Mouse (Mus musculus): ENCODE data around the gene Slc6a1. TPM values are rescaled to one million over a fixed set of nuclear protein-coding genes. Genes with fewer than 3 reads are reported as not detected.

The Slc6a1 gene
- polyA plus RNA-seq, 1 experiment, result 0.27 TPM

DNA sequence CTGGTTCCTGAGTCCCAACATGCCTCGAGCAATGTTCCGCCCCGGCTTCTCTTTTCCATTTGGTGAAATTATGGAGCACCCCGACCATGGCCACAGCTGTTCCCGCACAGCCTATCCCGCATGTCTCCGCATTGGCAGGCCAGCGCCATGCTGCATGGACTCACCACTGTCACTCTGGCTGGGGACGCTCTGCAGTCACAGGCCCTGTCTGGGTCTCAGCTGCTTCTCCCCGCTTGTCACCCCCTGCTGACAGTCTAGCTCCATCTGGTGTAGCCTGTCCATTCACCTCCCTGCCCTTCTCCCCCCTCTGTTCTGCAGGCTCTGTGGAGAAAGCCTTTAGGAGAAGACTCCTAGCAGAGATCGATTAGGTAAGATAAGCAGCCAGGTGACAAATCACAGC, 18.3 kb downstream of the Slc6a1 start:
- Histone ChIP-seq H3K27ac (ENCODE audit: control insufficient read depth, insufficient read depth, low read depth, low read length) (no peak overlapping the region), H3K4me3 (ENCODE audit: control insufficient read depth, low read depth, low read length) (no peak overlapping the region), H3K27me3 (ENCODE audit: control insufficient read depth, insufficient read depth, low read length) (no peaks in the 10 kb centered on the region), H3K36me3 (ENCODE audit: control insufficient read depth, insufficient read depth, low read length) (no peaks in the 10 kb centered on the region), H3K4me1 (ENCODE audit: control insufficient read depth, insufficient read depth, low read length) (no peaks in the 10 kb centered on the region)
- TF ChIP-seq CTCF (IDR thresholded peaks at IDR 0.05; ENCODE audit: control insufficient read depth, insufficient read depth, insufficient replicate concordance, low read depth, low read length) (no peak), POLR2A (IDR thresholded peaks at IDR 0.05; ENCODE audit: control insufficient read depth, low read depth, low read length) (no peak)

DNA sequence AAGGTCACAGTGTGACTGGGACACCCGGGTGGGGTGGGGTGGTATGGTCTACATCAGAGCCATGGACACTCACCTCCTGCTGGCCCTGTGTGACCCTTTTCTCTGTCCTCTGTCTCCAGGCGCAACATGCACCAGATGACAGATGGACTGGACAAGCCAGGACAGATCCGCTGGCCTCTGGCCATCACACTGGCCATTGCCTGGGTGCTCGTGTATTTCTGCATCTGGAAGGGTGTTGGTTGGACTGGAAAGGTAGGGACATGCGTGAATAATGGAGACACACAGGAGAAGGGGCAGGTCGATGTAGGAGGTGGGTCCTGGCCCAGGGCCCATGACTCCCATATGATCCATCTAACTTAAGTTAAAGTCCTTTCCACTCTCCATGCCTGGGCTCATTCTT, 22.2 kb downstream of the Slc6a1 start:
- Histone ChIP-seq H3K4me3 (ENCODE audit: control insufficient read depth, low read depth, low read length) (no peak overlapping the region), H3K27me3 (ENCODE audit: control insufficient read depth, insufficient read depth, low read length) (no peaks in the 10 kb centered on the region), H3K27ac (ENCODE audit: control insufficient read depth, insufficient read depth, low read depth, low read length) (no peak overlapping the region), H3K36me3 (ENCODE audit: control insufficient read depth, insufficient read depth, low read length) (no peaks in the 10 kb centered on the region), H3K4me1 (ENCODE audit: control insufficient read depth, insufficient read depth, low read length) (peaks cover 7% of the 10 kb centered on the region)
- TF ChIP-seq POLR2A (IDR thresholded peaks at IDR 0.05; ENCODE audit: control insufficient read depth, low read depth, low read length), result no peak
- TF ChIP-seq CTCF (IDR thresholded peaks at IDR 0.05; ENCODE audit: control insufficient read depth, insufficient read depth, insufficient replicate concordance, low read depth, low read length), result no peak

DNA sequence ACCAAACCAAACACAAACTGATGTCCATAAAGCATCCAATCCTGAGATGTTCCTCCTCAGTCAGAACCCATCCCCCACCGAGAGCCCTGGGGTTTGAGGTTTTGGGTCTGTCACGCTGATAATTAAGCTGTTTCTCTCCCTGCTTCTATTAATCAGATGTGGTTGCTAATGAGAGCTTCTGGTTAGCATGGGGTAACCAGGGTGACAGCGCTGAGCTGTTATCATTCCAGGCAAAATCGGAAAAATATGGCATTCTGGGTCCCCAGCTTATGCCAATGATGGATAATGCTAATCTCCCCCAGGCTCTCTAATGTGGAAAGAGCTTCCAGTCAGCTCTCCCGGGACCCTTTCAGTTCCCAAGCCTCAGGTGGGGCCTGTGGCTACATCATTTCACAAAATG, 38.1 kb downstream of the Slc6a1 start:
- Histone ChIP-seq H3K36me3 (ENCODE audit: control insufficient read depth, insufficient read depth, low read length) (no peaks in the 10 kb centered on the region), H3K27me3 (ENCODE audit: control insufficient read depth, insufficient read depth, low read length) (no peaks in the 10 kb centered on the region), H3K4me1 (ENCODE audit: control insufficient read depth, insufficient read depth, low read length) (peaks cover 3% of the 10 kb centered on the region; the same call in 1 of the 2 replicates), H3K4me3 (ENCODE audit: control insufficient read depth, low read depth, low read length) (no peak overlapping the region), H3K27ac (ENCODE audit: control insufficient read depth, insufficient read depth, low read depth, low read length) (no peak overlapping the region)
- TF ChIP-seq CTCF (IDR thresholded peaks at IDR 0.05; ENCODE audit: control insufficient read depth, insufficient read depth, insufficient replicate concordance, low read depth, low read length) (no peak), POLR2A (IDR thresholded peaks at IDR 0.05; ENCODE audit: control insufficient read depth, low read depth, low read length) (no peak)

DNA sequence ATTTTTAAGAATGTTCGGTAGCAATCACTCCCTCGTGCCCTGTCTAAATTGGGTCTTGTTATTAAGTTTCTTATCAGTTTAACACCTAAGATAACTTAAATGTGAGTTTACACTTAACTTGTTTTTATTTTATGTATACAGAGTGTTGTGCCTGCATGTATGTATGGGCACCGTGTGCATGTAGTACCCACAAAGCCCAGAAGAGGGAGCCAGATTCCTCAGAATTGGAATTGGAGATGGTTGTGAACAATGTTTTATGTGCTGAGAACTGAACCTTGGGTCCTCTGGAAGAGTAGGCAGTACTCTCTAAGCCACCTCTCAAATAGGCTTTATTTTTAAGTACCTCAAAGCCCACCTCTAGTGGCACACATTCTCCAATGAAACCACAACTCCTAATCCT, 38.7 kb downstream of the Slc6a1 start:
- Histone ChIP-seq H3K36me3 (ENCODE audit: control insufficient read depth, insufficient read depth, low read length) (no peaks in the 10 kb centered on the region), H3K4me1 (ENCODE audit: control insufficient read depth, insufficient read depth, low read length) (peaks cover 3% of the 10 kb centered on the region; the same call in 1 of the 2 replicates), H3K4me3 (ENCODE audit: control insufficient read depth, low read depth, low read length) (no peak overlapping the region), H3K27me3 (ENCODE audit: control insufficient read depth, insufficient read depth, low read length) (no peaks in the 10 kb centered on the region), H3K27ac (ENCODE audit: control insufficient read depth, insufficient read depth, low read depth, low read length) (no peak overlapping the region)
- TF ChIP-seq POLR2A (IDR thresholded peaks at IDR 0.05; ENCODE audit: control insufficient read depth, low read depth, low read length) (no peak), CTCF (IDR thresholded peaks at IDR 0.05; ENCODE audit: control insufficient read depth, insufficient read depth, insufficient replicate concordance, low read depth, low read length) (no peak)

DNA sequence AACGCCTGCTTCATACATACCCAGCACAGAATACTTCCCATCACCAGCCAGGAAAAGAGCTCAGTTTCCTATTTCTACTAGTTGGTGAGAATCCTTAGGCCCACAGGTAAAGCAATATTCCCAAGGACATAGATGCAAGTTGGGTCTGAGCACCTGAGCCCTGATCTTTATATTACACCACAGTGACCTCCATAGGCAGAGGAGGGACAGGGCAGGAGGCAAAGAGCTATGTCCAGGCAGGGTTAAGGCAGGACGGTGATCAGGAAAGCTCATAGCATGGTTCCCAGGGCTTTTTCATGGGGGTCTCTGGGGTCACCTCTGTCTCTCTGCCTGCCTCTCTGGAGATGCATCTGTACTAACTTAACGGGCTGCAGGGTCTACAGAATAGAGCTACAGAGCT, 40.5 kb downstream of the Slc6a1 start:
- no peaks in the 10 kb centered on the region for H3K36me3 ChIP-seq (ENCODE audit: control insufficient read depth, insufficient read depth, low read length)
- H3K4me1 ChIP-seq (ENCODE audit: control insufficient read depth, insufficient read depth, low read length), result peaks cover 3% of the 10 kb centered on the region; the same call in 1 of the 2 replicates
- H3K27ac ChIP-seq (ENCODE audit: control insufficient read depth, insufficient read depth, low read depth, low read length), result no peak overlapping the region
- no peaks in the 10 kb centered on the region for H3K27me3 ChIP-seq (ENCODE audit: control insufficient read depth, insufficient read depth, low read length)
- H3K4me3 ChIP-seq (ENCODE audit: control insufficient read depth, low read depth, low read length), result no peak overlapping the region
- no peak for TF ChIP-seq POLR2A (IDR thresholded peaks at IDR 0.05; ENCODE audit: control insufficient read depth, low read depth, low read length)
- no peak for TF ChIP-seq CTCF (IDR thresholded peaks at IDR 0.05; ENCODE audit: control insufficient read depth, insufficient read depth, insufficient replicate concordance, low read depth, low read length)

DNA sequence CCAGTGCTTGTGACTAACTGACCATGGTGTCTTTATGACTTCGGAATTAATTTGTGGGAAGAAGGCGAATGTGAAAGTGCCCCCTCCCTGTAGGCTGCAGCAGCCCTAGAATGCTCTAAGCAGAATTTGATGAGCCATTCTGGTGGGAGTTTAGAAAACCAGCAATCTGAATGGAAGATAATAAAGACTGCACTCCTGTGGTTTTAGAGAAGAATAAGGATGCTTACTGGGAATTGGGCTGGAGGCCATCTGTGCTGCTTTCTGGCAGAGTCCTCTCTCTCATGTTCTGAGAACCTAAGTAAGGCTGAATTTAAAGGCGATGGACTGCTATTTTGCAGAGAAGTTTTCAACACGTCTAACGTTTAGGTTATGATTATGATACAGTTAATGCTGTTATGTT, 42.4 kb downstream of the Slc6a1 start:
- H3K27ac ChIP-seq (ENCODE audit: control insufficient read depth, insufficient read depth, low read depth, low read length), result no peak overlapping the region
- H3K4me1 ChIP-seq (ENCODE audit: control insufficient read depth, insufficient read depth, low read length), result no peaks in the 10 kb centered on the region
- H3K36me3 ChIP-seq (ENCODE audit: control insufficient read depth, insufficient read depth, low read length), result no peaks in the 10 kb centered on the region
- H3K27me3 ChIP-seq (ENCODE audit: control insufficient read depth, insufficient read depth, low read length), result no peaks in the 10 kb centered on the region
- TF ChIP-seq POLR2A (IDR thresholded peaks at IDR 0.05; ENCODE audit: control insufficient read depth, low read depth, low read length) (no peak), CTCF (IDR thresholded peaks at IDR 0.05; ENCODE audit: control insufficient read depth, insufficient read depth, insufficient replicate concordance, low read depth, low read length) (no peak)
- no peak overlapping the region for H3K4me3 ChIP-seq (ENCODE audit: control insufficient read depth, low read depth, low read length)

DNA sequence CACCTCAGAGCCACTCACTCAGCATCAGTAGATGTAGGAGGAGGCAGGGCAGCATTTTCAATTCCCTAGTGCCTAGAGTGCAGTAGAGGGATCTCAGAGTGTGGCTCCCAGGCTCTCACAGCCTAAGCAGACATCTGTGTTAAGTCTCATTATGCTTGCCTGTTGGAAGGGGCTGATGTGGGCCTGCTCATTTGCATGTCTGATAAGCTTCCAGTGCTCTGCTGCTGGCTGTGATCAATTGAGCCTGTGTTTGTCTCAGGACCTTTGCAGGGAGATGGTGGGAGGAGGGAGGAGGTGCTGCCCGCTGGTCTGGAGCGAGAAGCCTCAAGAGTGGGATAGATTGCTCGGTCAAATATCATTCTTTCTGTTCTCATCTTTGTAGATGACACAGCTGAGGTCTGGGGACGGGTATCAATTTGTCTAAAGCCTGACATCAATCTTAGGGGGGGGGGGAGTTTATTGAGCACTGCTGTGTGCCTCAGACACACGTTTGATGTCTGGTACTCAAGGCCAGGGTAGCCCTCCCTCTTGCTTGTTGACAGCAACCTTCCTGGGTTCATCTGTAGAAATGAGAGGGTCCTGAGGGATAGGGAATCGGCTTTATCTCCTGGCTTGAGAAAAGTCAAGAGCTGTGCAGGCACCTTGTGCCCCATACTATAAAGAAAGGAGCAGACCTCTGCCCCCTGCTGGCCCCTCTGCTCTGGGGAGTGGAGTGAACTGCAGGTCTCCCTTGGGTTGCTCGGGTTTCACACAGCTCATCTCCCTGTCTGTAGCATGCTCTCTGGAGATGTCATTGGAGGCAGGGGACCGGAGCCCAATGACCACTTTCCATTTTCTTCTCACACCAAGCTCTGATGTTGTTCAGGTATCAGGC, 47.4 kb downstream of the Slc6a1 start:
- TF ChIP-seq POLR2A (IDR thresholded peaks at IDR 0.05; ENCODE audit: control insufficient read depth, low read depth, low read length), result no peak
- TF ChIP-seq CTCF (IDR thresholded peaks at IDR 0.05; ENCODE audit: control insufficient read depth, insufficient read depth, insufficient replicate concordance, low read depth, low read length), result no peak
- Histone ChIP-seq H3K27ac (ENCODE audit: control insufficient read depth, insufficient read depth, low read depth, low read length) (no peak overlapping the region), H3K4me3 (ENCODE audit: control insufficient read depth, low read depth, low read length) (no peak overlapping the region), H3K4me1 (ENCODE audit: control insufficient read depth, insufficient read depth, low read length) (no peaks in the 10 kb centered on the region; the same call in 1 of the 2 replicates), H3K27me3 (ENCODE audit: control insufficient read depth, insufficient read depth, low read length) (no peaks in the 10 kb centered on the region), H3K36me3 (ENCODE audit: control insufficient read depth, insufficient read depth, low read length) (no peaks in the 10 kb centered on the region)
